Mouse (Mus musculus): ENCODE results near the gene Olfr829.
"Not testable (repeated sequence)": the region's sequence is repeated elsewhere in the genome, so short reads cannot be mapped to it uniquely, and the experiment has no call there.

Olfr829 gene

GRCm38 (mm10) chr9:18854633-18855032 is at the start of gene Olfr829:
Olfr829 (plus strand) TSS chr9:18854933.
- CTCF ChIA-PET: no interaction called here
- POLR2A ChIA-PET: no interaction called here

- CTCF ChIA-PET: no interaction called here
- POLR2A ChIA-PET: no interaction called here
These were observed 35.3 kb upstream of the Olfr829 start, which contains the start of gene Olfr828 for GRCm38 (mm10) chr9:18819426-18819825. Olfr828 (minus strand) TSS chr9:18819526.

- ChIA-PET CTCF (no interaction called here), POLR2A (no interaction called here)
These were observed 19.7 kb downstream of the Olfr829 start, which contains the start of gene Olfr830 for GRCm38 (mm10) chr9:18874393-18874792. Olfr830 (plus strand) TSS chr9:18874693.

- POLR2A ChIA-PET, CTCF ChIA-PET: not testable (repeated sequence)
These were observed 53.0 kb downstream of the Olfr829 start for GRCm38 (mm10) chr9:18907699-18908098.

Data from embryonic stem cell, embryonic (primary cell).